Mouse (Mus musculus): ENCODE results near the gene Wnt5b. TPM values are rescaled to one million over a fixed set of nuclear protein-coding genes. Genes with fewer than 3 reads are reported as not detected.

Wnt5b gene
- polyA plus RNA-seq, 1 experiment from 2014 or later: 6.2 TPM

- Histone ChIP-seq H3K9me3 (replicated peaks; ENCODE audit: control insufficient read depth, low read length) (no peaks in the 10 kb centered on the region), H3K27me3 (ENCODE audit: control insufficient read depth, insufficient read depth, low read length) (no peaks in the 10 kb centered on the region), H3K4me1 (ENCODE audit: control insufficient read depth, insufficient read depth, low read length) (no peaks in the 10 kb centered on the region), H3K4me2 (ENCODE audit: low read depth, low read length) (no peak overlapping the region), H3K27ac (ENCODE audit: low read length) (no peak overlapping the region), H3K4me3 (replicated peaks; ENCODE audit: low read length) (no peak overlapping the region), H3K9ac (ENCODE audit: low read length) (no peak overlapping the region), H3K36me3 (ENCODE audit: control insufficient read depth, insufficient read depth, low read length) (no peaks in the 10 kb centered on the region)
- ATAC-seq (ENCODE audit: insufficient read depth, low FRiP score): no peak
- 82% methylated on average over 3 of the region's 3 CpGs for WGBS
Measured at GRCm38 (mm10) chr6:119399371-119399770, 144.8 kb downstream of the Wnt5b start.

GRCm38 (mm10) chr6:119396309-119396634, 147.9 kb downstream of the Wnt5b start:
- Histone ChIP-seq H3K27ac (ENCODE audit: low read length) (peak overlapping the region; percentile 80), H3K27me3 (ENCODE audit: control insufficient read depth, insufficient read depth, low read length) (no peaks in the 10 kb centered on the region), H3K4me3 (replicated peaks; ENCODE audit: low read length) (no peak overlapping the region), H3K36me3 (ENCODE audit: control insufficient read depth, insufficient read depth, low read length) (no peaks in the 10 kb centered on the region), H3K4me1 (ENCODE audit: control insufficient read depth, insufficient read depth, low read length) (no peaks in the 10 kb centered on the region), H3K9ac (ENCODE audit: low read length) (no peak overlapping the region), H3K4me2 (ENCODE audit: low read depth, low read length) (no peak overlapping the region), H3K9me3 (replicated peaks; ENCODE audit: control insufficient read depth, low read length) (no peaks in the 10 kb centered on the region)
- WGBS: 35% methylated on average over 5 of the region's 5 CpGs
- peak; percentile 90 for ATAC-seq (ENCODE audit: insufficient read depth, low FRiP score)

GRCm38 (mm10) chr6:119395421-119396308, 148.5 kb downstream of the Wnt5b start:
- Histone ChIP-seq H3K27ac (ENCODE audit: low read length) (peak overlapping the region; percentile 80), H3K4me2 (ENCODE audit: low read depth, low read length) (no peak overlapping the region; the same call in 1 of the 2 replicates), H3K9me3 (replicated peaks; ENCODE audit: control insufficient read depth, low read length) (no peaks in the 10 kb centered on the region), H3K4me1 (ENCODE audit: control insufficient read depth, insufficient read depth, low read length) (no peaks in the 10 kb centered on the region), H3K36me3 (ENCODE audit: control insufficient read depth, insufficient read depth, low read length) (no peaks in the 10 kb centered on the region), H3K27me3 (ENCODE audit: control insufficient read depth, insufficient read depth, low read length) (no peaks in the 10 kb centered on the region), H3K9ac (ENCODE audit: low read length) (no peak overlapping the region), H3K4me3 (replicated peaks; ENCODE audit: low read length) (no peak overlapping the region)
- peak; percentile 77 for ATAC-seq (ENCODE audit: insufficient read depth, low FRiP score)
- 52% methylated on average over 14 of the region's 14 CpGs for WGBS

DNA sequence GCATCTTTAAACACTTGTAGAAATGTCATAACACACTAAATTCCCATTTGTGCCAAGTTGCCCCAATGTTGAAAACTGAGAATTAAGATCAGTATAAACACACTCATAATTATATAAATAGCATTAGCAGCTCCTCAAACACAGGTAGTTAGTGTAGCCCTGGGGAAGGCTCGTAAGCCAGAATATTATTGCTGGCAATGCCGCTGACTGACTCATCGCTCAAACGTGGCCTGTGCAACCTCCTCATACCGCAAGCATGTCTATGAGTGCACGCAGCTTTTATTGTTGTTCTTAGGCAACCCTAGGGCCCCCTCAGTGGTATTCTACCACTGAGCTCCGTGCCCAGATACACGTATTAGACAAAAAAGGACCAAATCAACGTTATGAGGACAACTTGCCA, 151.3 kb downstream of the Wnt5b start:
- H3K4me1 ChIP-seq (ENCODE audit: control insufficient read depth, insufficient read depth, low read length): peaks cover 6% of the 10 kb centered on the region; the same call in 1 of the 2 replicates
- no peak overlapping the region for H3K27ac ChIP-seq (ENCODE audit: low read length)
- no peak overlapping the region for H3K4me2 ChIP-seq (ENCODE audit: low read depth, low read length)
- 60% methylated on average over 9 of the region's 9 CpGs for WGBS
- no peak overlapping the region for H3K9ac ChIP-seq (ENCODE audit: low read length)
- no peaks in the 10 kb centered on the region for H3K36me3 ChIP-seq (ENCODE audit: control insufficient read depth, insufficient read depth, low read length)
- H3K4me3 ChIP-seq (replicated peaks; ENCODE audit: low read length): no peak overlapping the region
- H3K27me3 ChIP-seq (ENCODE audit: control insufficient read depth, insufficient read depth, low read length): no peaks in the 10 kb centered on the region
- ATAC-seq (ENCODE audit: insufficient read depth, low FRiP score): no peak
- no peaks in the 10 kb centered on the region for H3K9me3 ChIP-seq (replicated peaks; ENCODE audit: control insufficient read depth, low read length)

DNA sequence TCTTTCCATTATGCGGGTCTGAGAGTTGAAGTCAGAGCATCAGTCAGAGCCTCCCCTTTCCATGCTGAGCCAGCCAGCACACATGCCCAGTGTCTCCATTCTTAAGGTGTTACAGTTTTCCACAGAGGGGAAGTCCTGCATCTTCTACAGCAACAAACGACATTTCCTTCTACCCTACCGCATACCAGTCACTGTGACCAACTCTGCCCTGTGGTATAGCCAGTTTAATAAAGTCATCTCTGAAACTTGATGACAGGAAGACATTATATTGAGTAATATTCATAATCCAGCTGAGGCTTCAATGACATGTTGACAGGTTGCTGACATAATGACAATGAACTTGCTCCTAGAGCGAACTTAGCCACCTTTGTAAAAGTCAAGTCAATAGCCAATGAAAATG, 153.4 kb downstream of the Wnt5b start:
- Histone ChIP-seq H3K27ac (ENCODE audit: low read length) (no peak overlapping the region), H3K4me2 (ENCODE audit: low read depth, low read length) (no peak overlapping the region), H3K4me3 (replicated peaks; ENCODE audit: low read length) (no peak overlapping the region), H3K9me3 (replicated peaks; ENCODE audit: control insufficient read depth, low read length) (no peaks in the 10 kb centered on the region), H3K27me3 (ENCODE audit: control insufficient read depth, insufficient read depth, low read length) (no peaks in the 10 kb centered on the region), H3K4me1 (ENCODE audit: control insufficient read depth, insufficient read depth, low read length) (peaks cover 14% of the 10 kb centered on the region), H3K36me3 (ENCODE audit: control insufficient read depth, insufficient read depth, low read length) (no peaks in the 10 kb centered on the region), H3K9ac (ENCODE audit: low read length) (no peak overlapping the region)
- ATAC-seq (ENCODE audit: insufficient read depth, low FRiP score): no peak
- 89% methylated on average over 4 of the region's 4 CpGs for WGBS

DNA sequence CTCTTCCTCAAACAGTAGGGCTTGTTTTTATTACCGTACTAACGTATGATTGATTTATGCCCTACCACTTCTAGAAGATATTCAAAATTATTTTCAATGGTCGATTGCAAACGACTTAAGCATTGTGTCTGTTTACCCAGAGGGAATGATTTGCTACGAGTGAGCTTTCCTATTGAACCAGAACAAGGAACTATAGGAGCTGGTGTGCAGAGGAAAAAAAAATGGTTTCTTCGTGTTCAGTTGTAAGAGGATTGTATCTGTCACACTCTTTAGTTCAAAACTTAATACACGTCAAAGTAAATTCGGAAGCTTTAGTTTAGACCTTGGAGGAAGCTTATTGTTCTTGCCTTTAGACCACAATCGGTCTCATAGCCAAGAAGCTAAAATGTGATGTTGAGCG, 155.1 kb downstream of the Wnt5b start:
- H3K4me2 ChIP-seq (ENCODE audit: low read depth, low read length): peak overlapping the region; percentile 66
- no peaks in the 10 kb centered on the region for H3K27me3 ChIP-seq (ENCODE audit: control insufficient read depth, insufficient read depth, low read length)
- no peaks in the 10 kb centered on the region for H3K9me3 ChIP-seq (replicated peaks; ENCODE audit: control insufficient read depth, low read length)
- WGBS: 15% methylated on average over 10 of the region's 10 CpGs
- peak overlapping the region; percentile 82 for H3K4me3 ChIP-seq (replicated peaks; ENCODE audit: low read length)
- 0 out of 2 replicates have a peak, but pooled peaks have one; percentile 1 for ATAC-seq (ENCODE audit: insufficient read depth, low FRiP score)
- peaks cover 18% of the 10 kb centered on the region for H3K4me1 ChIP-seq (ENCODE audit: control insufficient read depth, insufficient read depth, low read length)
- peak overlapping the region; percentile 78 for H3K9ac ChIP-seq (ENCODE audit: low read length)
- H3K36me3 ChIP-seq (ENCODE audit: control insufficient read depth, insufficient read depth, low read length): no peaks in the 10 kb centered on the region
- H3K27ac ChIP-seq (ENCODE audit: low read length): peak overlapping the region; percentile 85

DNA sequence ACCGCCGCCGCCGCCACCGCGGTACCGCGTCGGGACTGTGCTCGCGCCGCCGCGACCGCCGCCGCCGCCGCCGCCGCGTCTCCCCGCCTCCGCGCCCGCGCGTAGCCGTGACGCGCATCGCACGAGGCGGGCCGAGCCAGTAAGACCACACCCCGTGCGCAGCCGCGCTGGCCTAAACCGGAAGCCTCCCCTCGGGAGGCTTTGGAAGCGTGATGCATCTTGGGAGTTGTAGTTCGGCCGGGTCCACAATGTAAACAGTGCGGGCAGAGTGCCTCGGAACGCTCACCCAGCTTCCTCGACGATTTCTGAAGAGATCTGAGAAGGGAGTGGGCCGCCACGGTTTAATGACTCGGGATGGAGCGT, 155.5 kb downstream of the Wnt5b start:
- peak; percentile 98 for ATAC-seq (ENCODE audit: insufficient read depth, low FRiP score)
- Histone ChIP-seq H3K27me3 (ENCODE audit: control insufficient read depth, insufficient read depth, low read length) (no peaks in the 10 kb centered on the region), H3K4me1 (ENCODE audit: control insufficient read depth, insufficient read depth, low read length) (peaks cover 18% of the 10 kb centered on the region), H3K4me2 (ENCODE audit: low read depth, low read length) (peak overlapping the region; percentile 66), H3K9me3 (replicated peaks; ENCODE audit: control insufficient read depth, low read length) (no peaks in the 10 kb centered on the region), H3K4me3 (replicated peaks; ENCODE audit: low read length) (peak overlapping the region; percentile 82), H3K9ac (ENCODE audit: low read length) (peak overlapping the region; percentile 98), H3K27ac (ENCODE audit: low read length) (peak overlapping the region; percentile 89), H3K36me3 (ENCODE audit: control insufficient read depth, insufficient read depth, low read length) (no peaks in the 10 kb centered on the region)
- WGBS: under 1% methylated on average over 41 of the region's 53 CpGs

- Histone ChIP-seq H3K4me3 (replicated peaks; ENCODE audit: low read length) (peak overlapping the region; percentile 82), H3K9ac (ENCODE audit: low read length) (peak overlapping the region; percentile 98), H3K27ac (ENCODE audit: low read length) (peak overlapping the region; percentile 89), H3K36me3 (ENCODE audit: control insufficient read depth, insufficient read depth, low read length) (no peaks in the 10 kb centered on the region), H3K9me3 (replicated peaks; ENCODE audit: control insufficient read depth, low read length) (no peaks in the 10 kb centered on the region), H3K4me1 (ENCODE audit: control insufficient read depth, insufficient read depth, low read length) (peaks cover 18% of the 10 kb centered on the region), H3K4me2 (ENCODE audit: low read depth, low read length) (peak overlapping the region; percentile 92), H3K27me3 (ENCODE audit: control insufficient read depth, insufficient read depth, low read length) (no peaks in the 10 kb centered on the region)
- ATAC-seq (ENCODE audit: insufficient read depth, low FRiP score): peak; percentile 80
- under 1% methylated on average over 36 of the region's 76 CpGs for WGBS
Measured at GRCm38 (mm10) chr6:119387801-119388649, 156.1 kb downstream of the Wnt5b start.

DNA sequence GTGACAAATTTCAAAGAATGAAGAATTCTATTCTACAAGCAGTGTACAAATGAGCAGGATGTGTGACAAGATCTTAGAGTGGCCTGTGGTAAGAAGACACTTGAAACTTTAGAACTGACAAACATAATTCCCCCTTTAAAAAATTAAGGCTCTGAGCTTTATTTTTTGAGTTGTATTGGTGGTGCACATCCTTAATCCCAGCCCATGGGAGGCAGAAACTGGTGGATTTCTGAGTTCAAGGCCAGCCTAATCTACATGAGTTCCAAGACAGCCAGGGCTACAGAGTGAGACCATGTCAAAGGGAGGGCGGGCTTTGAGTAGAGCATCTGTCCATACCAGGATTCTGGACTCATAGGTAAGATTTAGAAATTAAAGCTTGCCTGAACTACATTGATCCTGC, 157.3 kb downstream of the Wnt5b start:
- Histone ChIP-seq H3K9ac (ENCODE audit: low read length) (peak overlapping the region; percentile 4; the same call in 1 of the 2 replicates), H3K9me3 (replicated peaks; ENCODE audit: control insufficient read depth, low read length) (no peaks in the 10 kb centered on the region), H3K4me2 (ENCODE audit: low read depth, low read length) (peak overlapping the region; percentile 92), H3K4me3 (replicated peaks; ENCODE audit: low read length) (peak overlapping the region; percentile 82), H3K27ac (ENCODE audit: low read length) (no peak overlapping the region), H3K27me3 (ENCODE audit: control insufficient read depth, insufficient read depth, low read length) (no peaks in the 10 kb centered on the region), H3K36me3 (ENCODE audit: control insufficient read depth, insufficient read depth, low read length) (no peaks in the 10 kb centered on the region), H3K4me1 (ENCODE audit: control insufficient read depth, insufficient read depth, low read length) (peaks cover 18% of the 10 kb centered on the region)
- no peak for ATAC-seq (ENCODE audit: insufficient read depth, low FRiP score)
- 80% methylated on average over 1 of the region's 1 CpGs for WGBS
